11 mouse cellular contexts compared by ENCODE assay signal in the genomic region with DNA sequence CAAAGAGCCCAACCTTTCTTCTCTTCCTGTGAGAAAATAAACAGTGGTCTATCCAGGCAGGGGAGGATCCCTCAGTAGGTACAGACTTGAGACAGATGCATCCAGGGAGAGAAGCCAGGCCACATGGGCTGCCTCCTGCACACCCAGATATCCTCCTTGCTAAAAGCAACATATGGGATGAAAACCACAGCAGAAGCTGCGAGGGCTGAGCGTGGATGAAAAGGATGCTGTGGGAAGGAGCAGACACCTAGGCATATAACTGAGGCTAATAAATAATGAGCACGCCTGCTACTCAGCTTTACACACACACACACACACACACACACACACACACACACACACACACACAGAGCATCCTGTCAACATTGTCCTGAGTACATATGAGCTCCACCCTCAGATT.
DNase-seq lines count a peak whose midpoint lies in the region; ATAC-seq and TF ChIP-seq lines count a peak whose summit lies in the region.
"Had no signal": no experiment of that assay in that cellular context is flagged by ENCODE, and none has a peak within 500 bp of the region (broad histone marks: within the 10 kb centered on the region; RNA-seq: fewer than 3 reads in every experiment).

No protein-coding gene starts in this region.

- H3K4me2 ChIP-seq in hindbrain, embryonic 15.5 days: no peak overlapping the region
- H3K4me2 ChIP-seq: stomach, embryonic 15.5 days had no signal

- H3K4me1 ChIP-seq in kidney, adult 2 months (ENCODE audit: control insufficient read depth, insufficient read depth, low read length): no peaks in the 10 kb centered on the region
- H3K4me1 ChIP-seq in hindbrain, embryonic 15.5 days (replicated peaks): peaks cover 38% of the 10 kb centered on the region
- H3K4me1 ChIP-seq in cerebellum, adult 2 months (ENCODE audit: control insufficient read depth, insufficient read depth, low read length): no peaks in the 10 kb centered on the region
- H3K4me1 ChIP-seq in thymus, adult 2 months (replicated peaks; ENCODE audit: control insufficient read depth, insufficient read depth, low read length): no peaks in the 10 kb centered on the region
- H3K4me1 ChIP-seq: stomach, embryonic 15.5 days had no signal

- no peak overlapping the region for H3K27ac ChIP-seq in kidney, adult 2 months (ENCODE audit: insufficient read depth, low read depth, low read length)
- H3K27ac ChIP-seq in hindbrain, embryonic 15.5 days (replicated peaks): peak overlapping the region; percentile 74
- peak overlapping the region; percentile 36; the same call in 1 of the 2 replicates for H3K27ac ChIP-seq in left cerebral cortex, adult 2 months
- H3K27ac ChIP-seq in cerebellum, adult 2 months (ENCODE audit: insufficient read depth, low read length): no peak overlapping the region
- H3K27ac ChIP-seq in thymus, adult 2 months (ENCODE audit: control insufficient read depth, insufficient read depth, low read length): no peak overlapping the region
- H3K27ac ChIP-seq: liver, embryonic 14.5 days; stomach, embryonic 15.5 days had no signal

- H3K4me3 ChIP-seq in kidney, adult 2 months (ENCODE audit: insufficient read depth, low read depth, low read length): no peak overlapping the region
- H3K4me3 ChIP-seq in hindbrain, embryonic 15.5 days: no peak overlapping the region
- no peak overlapping the region for H3K4me3 ChIP-seq in left cerebral cortex, adult 2 months
- H3K4me3 ChIP-seq in cerebellum, adult 2 months (replicated peaks; ENCODE audit: insufficient read depth, low read depth, low read length): no peak overlapping the region
- H3K4me3 ChIP-seq in thymus, adult 2 months (ENCODE audit: control insufficient read depth, insufficient read depth, low read length): no peak overlapping the region
- H3K4me3 ChIP-seq: stomach, embryonic 15.5 days had no signal

- no peaks in the 10 kb centered on the region for H3K36me3 ChIP-seq in kidney, adult 2 months (ENCODE audit: control insufficient read depth, insufficient read depth, low read length)
- no peaks in the 10 kb centered on the region for H3K36me3 ChIP-seq in hindbrain, embryonic 15.5 days
- H3K36me3 ChIP-seq in thymus, adult 2 months (ENCODE audit: control insufficient read depth, insufficient read depth, low read length): no peaks in the 10 kb centered on the region
- H3K36me3 ChIP-seq: stomach, embryonic 15.5 days had no signal

- intact Hi-C loops in left cerebral cortex, adult 2 months (cut with DNase I): loop anchor here (2.0 to 10.0 kb wide), 3 partner anchors 163 to 307 kb away; no protein-coding TSS in a partner anchor

- no peak for ATAC-seq in hindbrain, embryonic 15.5 days (ENCODE audit: low FRiP score, low read depth)
- ATAC-seq: Patski had no signal

- 44% methylated on average over 3 of the region's 3 CpGs for WGBS in kidney, adult 2 months
- WGBS in hindbrain, embryonic 15.5 days: 37% methylated on average over 3 of the region's 3 CpGs
- 60% methylated on average over 3 of the region's 3 CpGs for WGBS in cerebellum, adult 2 months
- WGBS in thymus, adult 2 months: 81% methylated on average over 3 of the region's 3 CpGs

- H3K27me3 ChIP-seq in kidney, adult 2 months (replicated peaks; ENCODE audit: control insufficient read depth, insufficient read depth, low read length): no peaks in the 10 kb centered on the region
- H3K27me3 ChIP-seq in hindbrain, embryonic 15.5 days: no peaks in the 10 kb centered on the region
- no peaks in the 10 kb centered on the region for H3K27me3 ChIP-seq in cerebellum, adult 2 months (ENCODE audit: control insufficient read depth, insufficient read depth, low read length)
- no peaks in the 10 kb centered on the region for H3K27me3 ChIP-seq in thymus, adult 2 months (ENCODE audit: control insufficient read depth, insufficient read depth, low read length)
- H3K27me3 ChIP-seq: stomach, embryonic 15.5 days had no signal

- no peak for TF ChIP-seq POLR2A in kidney, adult 2 months (IDR thresholded peaks at IDR 0.05; ENCODE audit: low read depth, low read length)
- no peak for TF ChIP-seq POLR2A in cerebellum, adult 2 months (IDR thresholded peaks at IDR 0.05; ENCODE audit: borderline replicate concordance, insufficient read depth, low read length)
- TF ChIP-seq POLR2A in thymus, adult 2 months (IDR thresholded peaks at IDR 0.05; ENCODE audit: control insufficient read depth, extremely low read depth, insufficient read depth, low read length, poor library complexity): no peak

- TF ChIP-seq CTCF in kidney, adult 2 months (conservative IDR thresholded peaks at IDR 0.05; ENCODE audit: insufficient read depth, insufficient read length, low read depth, low read length): no peak
- TF ChIP-seq CTCF in left cerebral cortex, adult 2 months (IDR thresholded peaks at IDR 0.05): no peak
- no peak for TF ChIP-seq CTCF in cerebellum, adult 2 months (IDR thresholded peaks at IDR 0.05; ENCODE audit: borderline replicate concordance, insufficient read depth, low read depth, low read length)
- no peak for TF ChIP-seq CTCF in thymus, adult 2 months (IDR thresholded peaks at IDR 0.05; ENCODE audit: borderline replicate concordance, control insufficient read depth, extremely low read depth, insufficient read depth, low read length, poor library complexity)

- no peaks in the 10 kb centered on the region for H3K9me3 ChIP-seq in hindbrain, embryonic 15.5 days
- H3K9me3 ChIP-seq: stomach, embryonic 15.5 days had no signal

- DNase-seq in kidney, postnatal 14 days: peak; percentile 4
- no peak for DNase-seq in kidney, adult 2 months
- peak; percentile 59 to 74 for DNase-seq in left cerebral cortex, adult 2 months (ENCODE audit: extremely low spot score in 1 of 2, low spot score in 2 of 2)
- peak; percentile 70 to 83 for DNase-seq in right cerebral cortex, postnatal 10 days (ENCODE audit: low spot score in 2 of 2)
- no peak for DNase-seq in kidney, postnatal 10 days
- DNase-seq in cerebellum, adult 2 months: no peak
- no peak for DNase-seq in thymus, adult 2 months

- H3K9ac ChIP-seq in hindbrain, embryonic 15.5 days: no peak overlapping the region
- H3K9ac ChIP-seq: liver, embryonic 14.5 days; stomach, embryonic 15.5 days had no signal

Comparison
In these comparisons a context has a peak if more than half of its experiments do, and no peak if none do; other contexts are left out.
1. DNase-seq: peak in kidney, postnatal 14 days (single experiment), left cerebral cortex, adult 2 months (2 of 2) and right cerebral cortex, postnatal 10 days (2 of 2); none in kidney, adult 2 months (single experiment), kidney, postnatal 10 days (single experiment), cerebellum, adult 2 months (0 of 2) and thymus, adult 2 months (single experiment).
2. H3K27ac ChIP-seq: peak in hindbrain, embryonic 15.5 days (single experiment) and left cerebral cortex, adult 2 months (single experiment); none in kidney, adult 2 months (single experiment), cerebellum, adult 2 months (single experiment) and thymus, adult 2 months (single experiment).